Mouse (Mus musculus): Measurements from ENCODE around the gene Scn2b. TPM values are rescaled to one million over a fixed set of nuclear protein-coding genes. Genes with fewer than 3 reads are reported as not detected.

The Scn2b gene
- polyA plus RNA-seq, 1 experiment from 2014 or later: 3.2 TPM

GRCm38 (mm10) chr9:45173475-45173874 is 55.9 kb downstream of the Scn2b start:
- Histone ChIP-seq H3K4me1 (replicated peaks; ENCODE audit: control insufficient read depth, insufficient read depth, low read length) (no peaks in the 10 kb centered on the region), H3K9ac (ENCODE audit: low read length) (no peak overlapping the region), H3K9me3 (ENCODE audit: control insufficient read depth, low read length) (no peaks in the 10 kb centered on the region), H3K27ac (ENCODE audit: low read depth, low read length) (no peak overlapping the region), H3K27me3 (ENCODE audit: control insufficient read depth, insufficient read depth, low read length) (no peaks in the 10 kb centered on the region), H3K4me2 (ENCODE audit: low read depth, low read length, severe bottlenecking) (no peak overlapping the region), H3K36me3 (ENCODE audit: control insufficient read depth, insufficient read depth, low read length) (no peaks in the 10 kb centered on the region), H3K4me3 (ENCODE audit: low read depth, low read length) (no peak overlapping the region)
- no peak for DNase-seq (ENCODE audit: low spot score)
- no peak for ATAC-seq (replicated peaks; ENCODE audit: low FRiP score)
- WGBS: 73% methylated on average over 3 of the region's 3 CpGs

DNA sequence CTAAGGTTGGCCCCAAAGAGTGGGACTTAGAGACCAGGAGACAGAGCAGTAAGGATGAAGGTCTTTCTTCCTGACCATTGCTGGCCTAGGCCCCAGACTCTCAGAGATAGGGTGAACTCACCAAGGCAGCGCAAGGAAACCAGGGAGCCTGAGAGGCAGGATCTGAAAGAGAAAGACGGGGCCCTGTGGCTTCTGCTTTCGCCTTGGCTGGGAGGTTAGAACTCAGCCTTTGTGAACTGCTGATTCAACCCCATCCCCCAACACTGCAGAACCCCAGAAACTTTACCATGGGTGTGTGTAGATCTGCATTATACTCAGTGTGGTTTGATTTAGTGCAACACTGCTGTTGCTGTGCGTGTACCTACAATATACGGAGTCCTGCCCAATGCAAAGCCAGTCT is 61.7 kb downstream of the Scn2b start:
- 85% methylated on average over 5 of the region's 5 CpGs for WGBS
- no peak for ATAC-seq (replicated peaks; ENCODE audit: low FRiP score)

More for the DNA sequence above, 61.7 kb downstream of the Scn2b start:
- H3K27ac ChIP-seq (ENCODE audit: low read depth, low read length): no peak overlapping the region
- H3K4me2 ChIP-seq (ENCODE audit: low read depth, low read length, severe bottlenecking): no peak overlapping the region
- H3K27me3 ChIP-seq (ENCODE audit: control insufficient read depth, insufficient read depth, low read length): no peaks in the 10 kb centered on the region
- H3K4me3 ChIP-seq (ENCODE audit: low read depth, low read length): no peak overlapping the region
- no peak overlapping the region for H3K9ac ChIP-seq (ENCODE audit: low read length)
- no peaks in the 10 kb centered on the region for H3K4me1 ChIP-seq (replicated peaks; ENCODE audit: control insufficient read depth, insufficient read depth, low read length)
- H3K9me3 ChIP-seq (ENCODE audit: control insufficient read depth, low read length): no peaks in the 10 kb centered on the region
- DNase-seq (ENCODE audit: low spot score): peak; percentile 28
- no peaks in the 10 kb centered on the region for H3K36me3 ChIP-seq (ENCODE audit: control insufficient read depth, insufficient read depth, low read length)

Other genes starting within 250 kb of the Scn2b start
- 18.2 and 23.2 TPM in 2 replicates for gene Kmt2a, start 236.5 kb upstream of the Scn2b start, polyA plus RNA-seq (2014; fragmentation: Nextera tagmentation; extraction: Ambion mirVana)
- 496 and 546 TPM in 2 replicates for gene Atp5l, start 197.0 kb upstream of the Scn2b start, polyA plus RNA-seq (2014; fragmentation: Nextera tagmentation; extraction: Ambion mirVana)
- gene Ube4a, start 152.2 kb upstream of the Scn2b start, polyA plus RNA-seq (2014; fragmentation: Nextera tagmentation; extraction: Ambion mirVana): 32.0 and 32.6 TPM in 2 replicates
- not detected in 2 replicates for gene Cd3g, start 137.4 kb upstream of the Scn2b start, polyA plus RNA-seq (2014; fragmentation: Nextera tagmentation; extraction: Ambion mirVana)
- not detected in 2 replicates for gene Cd3d, start 136.0 kb upstream of the Scn2b start, polyA plus RNA-seq (2014; fragmentation: Nextera tagmentation; extraction: Ambion mirVana)
- gene Cd3e, start 108.2 kb upstream of the Scn2b start, polyA plus RNA-seq (2014; fragmentation: Nextera tagmentation; extraction: Ambion mirVana): not detected in 2 replicates
- gene Mpzl2, start 78.0 kb upstream of the Scn2b start, polyA plus RNA-seq (2014; fragmentation: Nextera tagmentation; extraction: Ambion mirVana): 1.8 and 2.5 TPM in 2 replicates
- gene Mpzl3, start 62.6 kb upstream of the Scn2b start, polyA plus RNA-seq (2014; fragmentation: Nextera tagmentation; extraction: Ambion mirVana): 2.2 and 2.7 TPM in 2 replicates
- not detected in 2 replicates for gene Jaml, start 38.6 kb upstream of the Scn2b start, polyA plus RNA-seq (2014; fragmentation: Nextera tagmentation; extraction: Ambion mirVana)
- gene Scn4b, start 20.6 kb downstream of the Scn2b start, polyA plus RNA-seq (2014; fragmentation: Nextera tagmentation; extraction: Ambion mirVana): 0.19 and 0.21 TPM in 2 replicates
- not detected in 2 replicates for gene BC049352, start 64.2 kb downstream of the Scn2b start, polyA plus RNA-seq (2014; fragmentation: Nextera tagmentation; extraction: Ambion mirVana)
- not detected in 2 replicates for gene Tmprss4, start 86.3 kb downstream of the Scn2b start, polyA plus RNA-seq (2014; fragmentation: Nextera tagmentation; extraction: Ambion mirVana)
- 0.45 and 0.79 TPM in 2 replicates for gene Il10ra, start 151.4 kb downstream of the Scn2b start, polyA plus RNA-seq (2014; fragmentation: Nextera tagmentation; extraction: Ambion mirVana)
- gene Tmprss13, start 201.3 kb downstream of the Scn2b start, polyA plus RNA-seq (2014; fragmentation: Nextera tagmentation; extraction: Ambion mirVana): 0.08 and 0.11 TPM in 2 replicates

Measured in forebrain, embryonic 11.5 days (tissue).